9 mouse cellular contexts compared by ENCODE assay signal in genomic region chr4:132039975-132040645, GRCm38 (mm10). TPM values are rescaled to one million over a fixed set of nuclear protein-coding genes. Genes with fewer than 3 reads are reported as not detected.
DNase-seq lines count a peak whose midpoint lies in the region; ATAC-seq and TF ChIP-seq lines count a peak whose summit lies in the region.
"Had no signal": no experiment of that assay in that cellular context is flagged by ENCODE, and none has a peak within 500 bp of the region (broad histone marks: within the 10 kb centered on the region; RNA-seq: fewer than 3 reads in every experiment).

No protein-coding gene starts in this region.

- dilution Hi-C loops in CH12.LX (cut with MboI; ENCODE audit: extremely low pct_ligation_motif_present, extremely low pct_unique_long_range_greater_than_20kb, low sequenced_read_pairs): no loop called here

- H3K36me3 ChIP-seq in CH12.LX (replicated peaks in 1 of 2; ENCODE audit: control insufficient read depth in 1 of 2, insufficient read depth in 1 of 2, low read length in 1 of 2): no peaks in the 10 kb centered on the region
- no peaks in the 10 kb centered on the region for H3K36me3 ChIP-seq in heart, postnatal 0 days (replicated peaks; ENCODE audit: control insufficient read depth, insufficient read depth, low read length)
- H3K36me3 ChIP-seq: limb, embryonic 12.5 days had no signal

- no peaks in the 10 kb centered on the region for H3K79me2 ChIP-seq in CH12.LX (replicated peaks; ENCODE audit: control insufficient read depth, extremely low read depth, insufficient read depth, poor library complexity, severe bottlenecking)

- 65% methylated on average over 8 of the region's 8 CpGs for WGBS in heart, postnatal 0 days

- no peak overlapping the region for H3K27ac ChIP-seq in CH12.LX (ENCODE audit: insufficient read depth, low read depth)
- H3K27ac ChIP-seq in heart, postnatal 0 days (ENCODE audit: low read depth): peak overlapping the region; percentile 59

- in situ Hi-C loops in CH12.LX (cut with MboI; ENCODE audit: low pct_ligation_motif_present, low pct_unique_long_range_greater_than_20kb, low sequenced_read_pairs): no loop called here

- no peak for TF ChIP-seq EP300 in CH12.LX (IDR thresholded peaks at IDR 0.05; ENCODE audit: low read length)
- no peak for TF ChIP-seq EP300 in heart, postnatal 0 days (IDR thresholded peaks at IDR 0.05; ENCODE audit: low read depth)

- no peak overlapping the region; the same call in 1 of the 2 replicates for H3K9ac ChIP-seq in CH12.LX (ENCODE audit: insufficient read depth, low read depth)
- no peak overlapping the region for H3K9ac ChIP-seq in heart, postnatal 0 days (replicated peaks; ENCODE audit: low read depth, low read length)
- H3K9ac ChIP-seq: limb, embryonic 12.5 days had no signal

- no peak overlapping the region for H3K4me3 ChIP-seq in CH12.LX (replicated peaks in 1 of 3; ENCODE audit: low read depth in 2 of 3, low read length in 2 of 3, poor library complexity in 1 of 3)
- no peak overlapping the region for H3K4me3 ChIP-seq in heart, postnatal 0 days (ENCODE audit: low read depth, low read length)
- H3K4me3 ChIP-seq: limb, embryonic 12.5 days had no signal

- no peak for TF ChIP-seq RAD21 in CH12.LX (IDR thresholded peaks at IDR 0.05; ENCODE audit: low read depth, low read length)

- peaks cover 4 to 19% of the 10 kb centered on the region in 2 experiments for H3K4me1 ChIP-seq in CH12.LX (ENCODE audit: control insufficient read depth in 1 of 2, insufficient read depth in 2 of 2)
- H3K4me1 ChIP-seq in heart, postnatal 0 days (ENCODE audit: control insufficient read depth, insufficient read depth): peaks cover 38% of the 10 kb centered on the region

- DNase-seq in heart, adult 18-20 months: peak; percentile 54 to 80
- no peak for DNase-seq in heart, postnatal 4 days
- DNase-seq in CH12.LX (ENCODE audit: extremely low read depth): no peak
- no peak for DNase-seq in heart, postnatal 0 days (ENCODE audit: low spot score)
- DNase-seq in naive thymus-derived CD4-positive, alpha-beta T cell, adult 2 months (ENCODE audit: low read depth): peak; percentile 91
- no peak for DNase-seq in urinary bladder, adult 18-20 months (ENCODE audit: low spot score in 2 of 2)
- no peak for DNase-seq in kidney, postnatal 25 days
- no peak for DNase-seq in right cerebral cortex, adult 18-20 months

- TF ChIP-seq CTCF in CH12.LX (conservative IDR thresholded peaks at IDR 0.05 in 1 of 2, IDR thresholded peaks at IDR 0.05 in 1 of 2; ENCODE audit: low read depth in 2 of 2, low read length in 2 of 2): no peak
- no peak for TF ChIP-seq CTCF in heart, postnatal 0 days (IDR thresholded peaks at IDR 0.05; ENCODE audit: low read depth)

- no peaks in the 10 kb centered on the region for H3K9me3 ChIP-seq in CH12.LX (replicated peaks; ENCODE audit: low read length)
- H3K9me3 ChIP-seq in heart, postnatal 0 days (replicated peaks; ENCODE audit: control insufficient read depth, low read length): no peaks in the 10 kb centered on the region
- H3K9me3 ChIP-seq: limb, embryonic 12.5 days had no signal

- H3K27me3 ChIP-seq in CH12.LX (replicated peaks): no peaks in the 10 kb centered on the region
- H3K27me3 ChIP-seq in heart, postnatal 0 days (ENCODE audit: control insufficient read depth, insufficient read depth, low read length): no peaks in the 10 kb centered on the region
- H3K27me3 ChIP-seq: limb, embryonic 12.5 days had no signal

- no peak for TF ChIP-seq POLR2A in CH12.LX (IDR thresholded peaks at IDR 0.05; ENCODE audit: low read depth, low read length)

- ATAC-seq in heart, postnatal 0 days (ENCODE audit: insufficient read depth, low read depth): no peak

- H3K4me2 ChIP-seq in CH12.LX (ENCODE audit: insufficient read depth, low read depth, poor library complexity, severe bottlenecking): peak overlapping the region; percentile 11; the same call in 1 of the 2 replicates
- H3K4me2 ChIP-seq in heart, postnatal 0 days (ENCODE audit: low read depth, low read length): no peak overlapping the region
- H3K4me2 ChIP-seq: limb, embryonic 12.5 days had no signal

TF ChIP-seq in CH12.LX, 34 proteins besides CTCF, POLR2A, EP300 and RAD21:
- TF ChIP-seq BHLHE40 (IDR thresholded peaks at IDR 0.05; ENCODE audit: low read depth, low read length) (no peak), MAFK (IDR thresholded peaks at IDR 0.05; ENCODE audit: insufficient replicate concordance, low read length) (no peak), ELF1 (IDR thresholded peaks at IDR 0.05; ENCODE audit: low read depth, low read length) (peak; percentile 52; the same call in 1 of the 2 replicates)
TF ChIP-seq in CH12.LX: peak in this region for 1.

RNA-seq across cellular contexts. Expression of gene Gm10300, which starts 34.4 kb away (rescaled TPM):
- total RNA-seq in heart, adult 18-20 months (2021): under 1 TPM in 1 of 2 experiments, not detected in 1; 0.13 TPM
- total RNA-seq in heart, postnatal 4 days (2021): under 1 TPM; 0.11 to 0.12 TPM
- total RNA-seq in CH12.LX (2012; rRNA removed) (0.08 TPM in 2 replicates), CH12.LX (2014; rRNA removed) (not detected in 2 replicates)
- polyA plus RNA-seq in CH12.LX (2012; ENCODE audit: insufficient read length, low read depth): not detected in 2 replicates
- 1.7 TPM in 1 of 2 replicates, not detected in the other for total RNA-seq in heart, postnatal 0 days (2014; rRNA removed; ENCODE audit: low replicate concordance)
- 0.18 TPM in 2 replicates for polyA plus RNA-seq in heart, postnatal 0 days (2015; fragmentation: Nextera tagmentation; extraction: Ambion mirVana)

RNA-seq across cellular contexts. Expression of gene Epb41, which starts 35.0 kb away (rescaled TPM):
- total RNA-seq in heart, adult 18-20 months (2021): 100 to 1,000 TPM; 110 to 142 TPM
- 100 to 1,000 TPM in 1 of 2 experiments, 10 to 100 TPM in 1; 88.1 to 142 TPM for total RNA-seq in heart, postnatal 4 days (2021)
- total RNA-seq in CH12.LX (2012; rRNA removed) (8.4 and 10.0 TPM in 2 replicates), CH12.LX (2014; rRNA removed) (6.0 and 7.1 TPM in 2 replicates)
- polyA plus RNA-seq in CH12.LX (2012; ENCODE audit: insufficient read length, low read depth): 16.5 and 21.6 TPM in 2 replicates
- 47.3 and 52.8 TPM in 2 replicates for total RNA-seq in heart, postnatal 0 days (2014; rRNA removed; ENCODE audit: low replicate concordance)
- 21.2 and 26.6 TPM in 2 replicates for polyA plus RNA-seq in heart, postnatal 0 days (2015; fragmentation: Nextera tagmentation; extraction: Ambion mirVana)

Comparison
In these comparisons a context has a peak if more than half of its experiments do, and no peak if none do; other contexts are left out.
1. DNase-seq: peak in heart, adult 18-20 months (2 of 2) and naive thymus-derived CD4-positive, alpha-beta T cell, adult 2 months (single experiment); none in heart, postnatal 4 days (single experiment), CH12.LX (single experiment), heart, postnatal 0 days (single experiment), urinary bladder, adult 18-20 months (0 of 2), kidney, postnatal 25 days (0 of 2) and right cerebral cortex, adult 18-20 months (single experiment).